Mouse (Mus musculus) left cerebral cortex, adult 2 months (tissue): ENCODE measurements around the gene Ice1. TPM values are rescaled to one million over a fixed set of nuclear protein-coding genes. Genes with fewer than 3 reads are reported as not detected.

Source experiments
- DNase-seq, 2 experiments: peaks; one replicate each; pipeline ENCODE4 v3.0.0; 2021 to 2022; ENCODE audit warnings: low spot score in 2 of 2, mixed read lengths in 1 of 2; ENCODE audit errors: extremely low spot score in 1 of 2
- H3K27ac ChIP-seq: fragments of 200-600 bp; 2 replicates; pipeline ENCODE4 v1.8.1; 2022
- H3K4me3 ChIP-seq: fragments of 200-600 bp; 2 replicates; pipeline ENCODE4 v1.8.1; 2022
- CTCF ChIP-seq: fragments of 200-600 bp; IDR thresholded peaks from 2 replicates; pipeline ENCODE4 v1.8.1; 2022; ENCODE audit warnings: antibody characterized with exemption, mild to moderate bottlenecking, moderate library complexity
- intact Hi-C: fragments of 180-260 bp; cut with DNase I; formaldehyde crosslinking; loops from one replicate; pipeline ENCODE4 v1.15.1; 2025
- total RNA-seq, 2 experiments: library from RNA; stranded (reverse); gene quantifications; 2 replicates each; pipeline ENCODE4 v1.2.3; 2021

Ice1 gene
- total RNA-seq, 2 experiments from 2014 or later: 73.5 to 73.7 TPM

DNA sequence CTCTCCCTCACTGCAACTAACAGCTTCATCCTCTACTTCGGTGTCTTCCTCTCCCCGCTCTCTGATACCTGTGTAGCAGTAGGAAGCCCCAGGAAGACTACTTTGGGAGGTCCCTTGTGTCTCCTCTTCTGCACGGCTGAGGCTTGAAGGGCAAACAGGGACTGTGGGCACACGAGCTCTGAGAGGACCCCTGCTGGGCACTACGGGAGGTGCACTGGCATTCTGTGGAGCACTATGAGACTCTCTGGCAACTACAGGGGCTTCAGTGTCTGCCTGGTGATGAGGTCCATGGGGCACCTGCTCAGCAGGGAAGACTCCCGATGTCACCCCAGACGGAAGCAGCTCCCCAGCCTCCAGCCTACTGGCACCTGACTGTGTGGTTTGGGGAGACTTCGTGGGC is 32.7 kb downstream of the Ice1 start:
- DNase-seq: no peak
- TF ChIP-seq CTCF: peak; percentile 47
- intact Hi-C loops: no loop called here
- Histone ChIP-seq H3K4me3 (no peak overlapping the region), H3K27ac (no peak overlapping the region)

DNA sequence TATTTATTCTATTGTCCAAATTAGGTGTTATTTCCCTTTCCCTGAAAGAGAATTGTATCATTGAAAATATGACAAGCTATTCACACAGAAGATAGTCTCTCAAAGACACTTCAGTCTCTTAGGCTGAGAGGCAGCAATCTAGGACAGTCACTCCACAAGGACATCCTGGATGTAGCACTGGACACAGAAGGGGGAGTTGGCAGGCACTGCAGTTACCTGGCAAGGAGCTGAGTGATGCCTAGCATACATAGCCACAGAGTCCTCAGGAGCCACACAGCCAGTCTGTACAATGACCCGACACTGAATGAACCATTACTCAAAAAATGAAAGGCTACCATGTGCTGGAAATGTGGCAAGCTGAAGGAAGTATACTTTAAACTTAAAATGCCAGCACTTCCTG is 35.9 kb downstream of the Ice1 start:
- no peak overlapping the region for H3K27ac ChIP-seq
- TF ChIP-seq CTCF: no peak
- no peak for DNase-seq
- H3K4me3 ChIP-seq: no peak overlapping the region
- intact Hi-C loops: no loop called here

DNA sequence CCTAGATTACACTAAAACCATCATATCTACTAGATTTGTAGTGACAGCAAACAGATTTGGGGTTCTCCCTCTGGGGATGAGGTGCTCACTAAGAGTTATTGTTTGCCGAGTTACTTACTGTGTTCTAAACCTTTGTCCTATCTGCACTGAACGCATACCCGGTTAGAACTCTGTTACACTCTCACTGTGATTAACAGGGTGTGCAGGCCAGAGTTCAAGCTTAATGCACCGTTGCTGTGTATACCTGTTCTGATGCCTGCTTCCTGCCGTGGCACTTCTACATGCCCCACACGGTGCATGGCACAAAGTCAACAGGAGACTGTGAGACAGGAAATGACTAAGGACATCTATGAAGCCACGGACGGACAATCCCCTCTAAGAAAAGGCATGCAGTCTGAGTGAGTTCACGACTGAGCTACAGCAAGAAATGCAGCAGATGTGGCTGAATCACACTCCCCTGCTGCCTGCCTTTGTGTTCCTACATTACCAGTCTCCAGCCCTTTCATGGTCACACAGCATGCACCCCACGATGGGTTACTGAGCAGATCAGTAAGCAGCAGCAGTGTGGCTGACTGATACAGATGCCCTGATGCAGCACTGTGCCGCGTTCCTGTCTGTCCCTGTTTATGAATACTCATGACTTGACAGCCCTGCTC is 37.3 kb downstream of the Ice1 start:
- TF ChIP-seq CTCF: no peak
- DNase-seq: no peak
- Histone ChIP-seq H3K4me3 (no peak overlapping the region), H3K27ac (no peak overlapping the region)
- intact Hi-C loops: no loop called here

DNA sequence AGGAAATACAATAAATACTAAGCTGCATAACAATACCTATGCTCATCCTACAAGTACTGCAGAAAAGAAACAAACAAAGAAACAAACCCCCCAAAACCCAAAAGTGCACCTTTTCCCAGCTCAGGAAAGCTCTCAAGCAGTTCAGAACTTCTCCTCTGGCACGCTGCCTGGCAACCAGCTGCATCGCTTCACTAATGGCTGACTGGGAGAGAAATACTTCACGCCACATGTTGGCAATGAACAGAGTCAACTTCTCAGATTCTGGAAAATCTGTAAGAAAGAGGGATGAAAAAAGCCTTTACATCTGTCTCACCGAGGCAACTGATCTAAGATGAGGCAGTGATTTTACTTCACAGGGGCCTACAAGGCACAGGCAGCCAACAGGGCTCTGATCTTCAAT is 38.5 kb downstream of the Ice1 start:
- intact Hi-C loops: no loop called here
- Histone ChIP-seq H3K4me3 (no peak overlapping the region), H3K27ac (no peak overlapping the region)
- no peak for TF ChIP-seq CTCF
- DNase-seq: no peak

DNA sequence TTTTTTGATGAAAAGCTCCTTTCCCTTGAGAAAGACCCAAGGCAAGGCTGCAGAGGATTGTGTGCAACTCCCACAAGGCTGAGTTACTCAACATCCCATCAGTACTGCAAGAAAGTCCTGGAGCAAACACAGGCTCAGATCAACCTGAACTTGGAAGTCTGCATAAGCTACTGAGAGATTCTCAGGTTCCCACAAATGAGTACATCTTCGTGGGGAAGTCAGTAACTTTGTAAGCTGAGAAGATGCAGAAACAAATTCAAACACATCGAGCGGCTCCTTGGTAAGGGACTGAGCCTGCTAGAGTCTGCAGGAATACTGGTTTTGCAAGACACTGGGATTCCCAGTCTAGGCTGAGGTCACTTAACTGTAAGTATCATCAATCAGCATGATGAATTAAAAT is 40.5 kb downstream of the Ice1 start:
- Histone ChIP-seq H3K4me3 (no peak overlapping the region), H3K27ac (no peak overlapping the region)
- intact Hi-C loops: no loop called here
- no peak for TF ChIP-seq CTCF
- no peak for DNase-seq

DNA sequence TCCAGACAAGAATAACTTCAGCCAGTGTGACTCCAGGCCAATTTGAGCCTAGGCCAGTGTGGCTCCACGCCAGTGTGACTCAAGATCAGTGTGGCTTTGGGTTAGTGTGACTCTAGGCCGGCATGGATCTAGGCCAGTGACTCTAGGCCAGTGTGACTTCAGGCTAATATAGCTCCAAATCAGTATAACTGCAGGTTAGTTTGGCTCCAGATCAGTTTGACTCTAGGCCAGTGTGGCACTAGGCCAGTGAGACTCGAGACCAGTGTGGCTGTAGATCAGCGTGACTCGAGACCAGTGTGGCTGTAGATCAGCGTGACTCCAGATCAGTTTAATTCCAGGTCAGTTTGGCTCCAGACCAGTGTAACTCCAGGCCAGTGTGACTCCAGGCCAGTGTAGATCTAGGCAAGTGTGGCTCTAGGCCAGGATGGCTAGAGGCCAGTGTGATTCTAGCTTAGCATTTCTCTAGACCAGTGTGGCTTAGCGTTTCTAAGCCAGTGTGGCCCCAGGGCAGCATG is 47.1 kb downstream of the Ice1 start:
- Histone ChIP-seq H3K27ac (no peak overlapping the region), H3K4me3 (no peak overlapping the region)
- intact Hi-C loops: no loop called here
- no peak for TF ChIP-seq CTCF
- DNase-seq: no peak

DNA sequence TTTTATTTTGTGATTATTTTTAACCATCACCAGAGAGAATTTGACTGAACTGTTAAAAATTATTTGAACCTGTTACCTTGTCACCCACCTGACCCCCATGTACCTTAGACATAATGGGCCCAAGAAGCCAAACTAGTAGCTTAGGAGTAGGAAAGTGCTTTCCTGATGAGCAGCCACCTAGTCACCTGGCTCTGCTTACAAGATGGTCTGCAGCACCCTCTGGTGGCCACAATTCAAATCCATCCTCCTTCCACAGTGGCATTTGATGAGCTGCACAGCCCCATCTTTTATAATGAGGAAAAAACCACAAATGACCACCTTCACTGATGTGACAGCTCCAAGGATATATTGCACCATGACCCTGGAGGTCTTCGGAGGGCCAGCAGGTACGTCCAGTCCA is 50.5 kb downstream of the Ice1 start:
- Histone ChIP-seq H3K27ac (no peak overlapping the region), H3K4me3 (no peak overlapping the region)
- peak; percentile 87 for TF ChIP-seq CTCF
- DNase-seq: peak; percentile 71 to 78
- intact Hi-C loops: loop anchor here (5.0 kb wide), 1 partner anchor 850 kb away; the partner anchor contains the start of gene Ube2ql1

DNA sequence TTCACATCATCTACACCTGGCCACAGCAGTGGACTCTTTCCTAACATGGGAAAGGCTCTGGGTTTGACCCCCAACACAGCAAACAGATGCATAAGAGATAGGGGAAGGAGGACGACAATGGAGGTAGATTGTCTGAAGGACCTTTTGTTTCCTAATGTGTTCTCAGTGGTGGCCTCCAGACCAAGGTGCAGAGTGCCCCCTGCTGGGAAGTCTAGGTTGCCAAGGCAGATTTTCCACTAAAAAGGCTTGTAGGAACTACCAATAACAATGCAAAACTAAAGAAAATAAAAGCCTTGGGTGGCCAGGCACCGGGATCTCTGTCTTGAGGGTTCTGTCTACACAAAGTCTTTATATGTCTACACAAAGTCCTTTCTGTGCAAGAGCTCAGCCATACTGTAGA is 54.9 kb downstream of the Ice1 start:
- Histone ChIP-seq H3K4me3 (no peak overlapping the region), H3K27ac (no peak overlapping the region)
- peak; percentile 73 for TF ChIP-seq CTCF
- DNase-seq: peak; percentile 52 to 62
- intact Hi-C loops: loop anchor here (2.0 to 5.0 kb wide), 2 partner anchors 760 to 892 kb away; no protein-coding TSS in a partner anchor

DNA sequence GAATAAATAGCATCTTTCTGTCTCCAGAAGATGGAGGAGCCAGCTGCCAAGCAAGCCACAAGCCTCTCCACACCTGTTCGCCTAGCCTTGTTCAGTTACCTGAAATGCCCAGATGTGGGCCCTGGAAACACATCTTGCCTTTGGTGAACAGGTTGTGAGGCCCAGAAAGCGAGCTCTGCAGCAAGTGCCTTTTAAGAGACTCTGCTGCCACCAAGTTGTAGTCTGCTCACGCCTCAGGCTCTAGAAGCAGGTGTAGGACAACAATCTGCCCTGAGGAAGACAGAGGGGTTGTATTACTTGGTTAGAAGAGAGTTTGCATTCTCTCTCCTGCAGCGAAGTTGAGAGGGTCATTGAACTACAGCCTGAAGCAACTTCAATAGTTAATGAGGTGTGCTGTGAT is 55.9 kb downstream of the Ice1 start:
- no peak for DNase-seq
- no peak overlapping the region for H3K27ac ChIP-seq
- no peak overlapping the region for H3K4me3 ChIP-seq
- TF ChIP-seq CTCF: no peak; the same call in 1 of the 2 replicates
- intact Hi-C loops: loop anchor here (5.0 kb wide), 1 partner anchor 759 kb away; no protein-coding TSS in a partner anchor

DNA sequence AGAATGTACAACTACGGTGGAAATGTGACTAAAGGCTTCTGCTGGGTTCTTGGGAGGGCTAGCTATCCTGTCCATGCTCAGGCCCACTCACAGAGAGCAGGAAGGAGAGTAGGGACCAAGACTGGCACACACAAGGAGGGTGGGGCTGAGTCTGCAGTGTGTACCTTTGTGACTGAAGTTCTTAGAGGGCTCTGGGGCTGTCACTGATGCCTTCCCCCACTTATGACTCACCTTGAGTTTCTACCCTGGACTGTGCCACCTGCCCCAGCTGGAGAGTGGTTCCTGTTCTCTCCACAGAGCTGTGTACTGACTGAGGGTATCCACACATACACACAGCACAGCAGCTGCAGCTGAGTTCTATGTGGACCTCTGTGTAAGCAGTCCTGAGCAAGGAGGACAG is 63.2 kb downstream of the Ice1 start:
- Histone ChIP-seq H3K4me3 (no peak overlapping the region), H3K27ac (no peak overlapping the region)
- no peak for TF ChIP-seq CTCF
- DNase-seq: no peak
- intact Hi-C loops: no loop called here

DNA sequence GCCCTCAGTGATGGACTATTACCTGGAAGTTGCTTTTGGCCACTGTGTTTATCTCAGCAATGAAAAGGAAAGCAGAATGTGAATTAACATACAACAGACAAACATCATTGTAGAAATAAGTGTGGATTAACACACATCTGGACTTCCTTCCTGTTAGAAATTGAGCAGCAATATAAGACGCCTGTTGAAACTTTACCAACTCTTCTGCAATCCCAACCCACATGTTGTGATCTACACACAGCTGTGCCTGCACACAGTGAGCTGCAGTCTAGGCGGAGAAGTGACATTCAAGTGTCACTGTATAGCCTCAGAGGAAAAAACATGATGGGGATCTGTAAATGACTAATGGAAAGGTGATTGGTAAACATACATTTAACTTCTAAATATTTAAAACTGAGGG is 69.5 kb downstream of the Ice1 start:
- DNase-seq: no peak
- Histone ChIP-seq H3K4me3 (no peak overlapping the region), H3K27ac (no peak overlapping the region)
- no peak for TF ChIP-seq CTCF
- intact Hi-C loops: no loop called here

DNA sequence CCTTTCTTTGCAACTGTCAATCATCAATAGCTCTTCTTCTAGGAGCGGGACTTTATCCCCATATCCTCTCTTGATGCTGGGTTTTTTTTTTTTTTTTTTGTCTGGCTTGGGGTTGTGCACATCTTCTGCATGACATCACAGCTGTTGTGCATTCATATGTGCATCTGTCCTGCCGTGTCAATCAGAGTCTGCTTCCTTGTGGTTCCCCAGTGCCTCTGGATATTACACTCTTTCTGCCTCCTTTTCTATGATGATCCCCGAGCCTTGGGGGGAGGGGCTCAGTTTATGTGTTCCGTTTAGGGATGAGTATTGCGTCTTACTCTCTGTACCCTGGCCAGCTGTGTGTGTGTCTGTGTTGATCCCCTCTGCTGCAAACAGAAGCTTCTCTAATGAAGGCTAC is 84.0 kb downstream of the Ice1 start:
- no peak for DNase-seq

DNA sequence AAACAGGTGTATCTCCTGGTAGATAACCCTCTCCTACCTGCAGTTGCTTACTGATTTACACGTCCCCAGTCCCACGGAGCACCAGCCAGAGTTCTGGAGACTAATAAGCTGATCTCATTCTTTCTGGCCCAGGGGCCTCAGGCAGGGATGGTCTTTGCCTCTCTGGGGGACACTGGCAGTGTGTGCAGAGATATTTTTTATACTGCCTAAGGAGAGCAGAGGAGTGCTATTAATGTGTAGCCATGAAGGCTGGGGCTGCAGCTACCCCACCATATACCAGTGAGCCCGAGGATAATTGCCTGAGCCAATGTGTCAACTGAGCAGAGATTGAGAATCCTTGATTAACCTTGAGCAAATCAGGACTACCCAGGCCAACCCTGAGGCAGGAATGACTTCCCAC is 90.0 kb downstream of the Ice1 start:
- DNase-seq: no peak
- intact Hi-C loops: loop anchor here (10.0 kb wide), 2 partner anchors 273 to 853 kb away; no protein-coding TSS in a partner anchor
- Histone ChIP-seq H3K27ac (no peak overlapping the region), H3K4me3 (no peak overlapping the region)
- no peak for TF ChIP-seq CTCF

More for the DNA sequence above, 84.0 kb downstream of the Ice1 start:
- H3K4me3 ChIP-seq: no peak overlapping the region
- no peak for TF ChIP-seq CTCF
- H3K27ac ChIP-seq: no peak overlapping the region
- intact Hi-C loops: no loop called here
